Mouse (Mus musculus) lung, adult 2 months (tissue): ENCODE results near the gene Iqcg. TPM values are rescaled to one million over a fixed set of nuclear protein-coding genes. Genes with fewer than 3 reads are reported as not detected.
"Not testable (repeated sequence)": the region's sequence is repeated elsewhere in the genome, so short reads cannot be mapped to it uniquely, and the experiment has no call there.

Experiments used
- DNase-seq: peaks from one replicate; pipeline ENCODE4 v3.0.0; 2022
- H3K4me1 ChIP-seq: fragments of 200-500 bp; 2 replicates; pipeline ENCODE4 v1.6.1; 2011; ENCODE audit warnings: low read length; ENCODE audit not compliant: control insufficient read depth, insufficient read depth
- H3K4me3 ChIP-seq: fragments of 200-500 bp; replicated peaks from 2 replicates; pipeline ENCODE3; 2011; ENCODE audit warnings: low read depth, mild to moderate bottlenecking, control low read depth, low read length; ENCODE audit errors: extremely low read depth
- CTCF ChIP-seq: fragments of 200-500 bp; IDR thresholded peaks from 2 replicates; pipeline ENCODE4 v1.5.1; 2011; ENCODE audit warnings: mild to moderate bottlenecking, low read length, control low read depth; ENCODE audit not compliant: insufficient read depth
- POLR2A ChIP-seq: fragments of 200-500 bp; IDR thresholded peaks from 2 replicates; pipeline ENCODE4 v1.6.1; 2011; ENCODE audit warnings: low read depth, mild to moderate bottlenecking, control low read depth, low read length, borderline replicate concordance; ENCODE audit errors: extremely low read depth
- WGBS: fragments of 180-500 bp; shearing (Covaris S2); methylation state at CpG from one replicate; pipeline ENCODE4 v1.1.7; 2018; 5-methylcytosine and 5-hydroxymethylcytosine counted together
- polyA plus RNA-seq: library from polyadenylated mRNA; depleted of rRNA; stranded (reverse); fragments of >200 nt; gene quantifications from 2 replicates; pipeline ENCODE4 v1.2.3, GENCODE M21; 2012

Iqcg gene
- polyA plus RNA-seq, 1 experiment = 1.9 TPM

GRCm38 (mm10) chr16:33070928-33071327 lies 14.9 kb upstream of the Iqcg start:
- TF ChIP-seq POLR2A (no peak), CTCF (no peak)

GRCm38 (mm10) chr16:33064636-33065035 lies 8.6 kb upstream of the Iqcg start:
- TF ChIP-seq CTCF (no peak), POLR2A (no peak)
- WGBS = 81% methylated on average over 9 of the region's 9 CpGs
- Histone ChIP-seq H3K4me1 (no peaks in the 10 kb centered on the region; the same call in 1 of the 2 replicates), H3K4me3 (no peak overlapping the region)
- no peak for DNase-seq

More at GRCm38 (mm10) chr16:33070928-33071327, 14.9 kb upstream of the Iqcg start:
- Histone ChIP-seq H3K4me3 (no peak overlapping the region), H3K4me1 (no peaks in the 10 kb centered on the region)
- no peak for DNase-seq

- no peaks in the 10 kb centered on the region; the same call in 1 of the 2 replicates for H3K4me1 ChIP-seq
- DNase-seq = no peak
- 15% methylated on average over 7 of the region's 7 CpGs for WGBS
- peak overlapping the region; percentile 66 for H3K4me3 ChIP-seq
- TF ChIP-seq CTCF (no peak), POLR2A (no peak)
Observed at GRCm38 (mm10) chr16:33063267-33063666, 7.2 kb upstream of the Iqcg start.

GRCm38 (mm10) chr16:33062682-33063131 lies 6.7 kb upstream of the Iqcg start:
- under 1% methylated on average over 35 of the region's 35 CpGs for WGBS

GRCm38 (mm10) chr16:33062024-33062681 lies 6.1 kb upstream of the Iqcg start, which contains the start of gene Lmln:
Gene Lmln, plus strand, starts transcription at chr16:33062521.
- H3K4me3 ChIP-seq = peak within 1 kb of the TSS; percentile 66
- TF ChIP-seq CTCF = no peak
- peak; percentile 63; the same call in 1 of the 2 replicates for TF ChIP-seq POLR2A
- WGBS = 1% methylated on average over 64 of the region's 64 CpGs
- peak; percentile 83 for DNase-seq
- H3K4me1 ChIP-seq = peaks cover 2% of the 10 kb centered on the region

More at GRCm38 (mm10) chr16:33062682-33063131, 6.7 kb upstream of the Iqcg start:
- DNase-seq = no peak
- TF ChIP-seq CTCF (no peak), POLR2A (no peak)
- Histone ChIP-seq H3K4me1 (peaks cover 2% of the 10 kb centered on the region), H3K4me3 (peak overlapping the region; percentile 66)

GRCm38 (mm10) chr16:33061400-33061799 lies 5.4 kb upstream of the Iqcg start:
- Histone ChIP-seq H3K4me1 (peaks cover 2% of the 10 kb centered on the region), H3K4me3 (no peak overlapping the region)
- TF ChIP-seq POLR2A (no peak), CTCF (no peak)
- no peak for DNase-seq
- 51% methylated on average over 11 of the region's 11 CpGs for WGBS

GRCm38 (mm10) chr16:33060926-33061325 lies 4.9 kb upstream of the Iqcg start:
- Histone ChIP-seq H3K4me1 (peaks cover 2% of the 10 kb centered on the region), H3K4me3 (no peak overlapping the region)
- WGBS = 84% methylated on average over 2 of the region's 2 CpGs
- TF ChIP-seq POLR2A (no peak), CTCF (no peak)
- DNase-seq = no peak

- WGBS = 84% methylated on average over 1 of the region's 1 CpGs
- no peak for DNase-seq
- Histone ChIP-seq H3K4me3 (no peak overlapping the region), H3K4me1 (peaks cover 2% of the 10 kb centered on the region)
- TF ChIP-seq POLR2A (no peak), CTCF (no peak)
Observed at GRCm38 (mm10) chr16:33059471-33059870, 3.5 kb upstream of the Iqcg start.

- not testable (repeated sequence) for H3K4me1 ChIP-seq, H3K4me3 ChIP-seq, DNase-seq
- WGBS = 77% methylated on average over 9 of the region's 9 CpGs
Observed at GRCm38 (mm10) chr16:33058656-33059055, 2.6 kb upstream of the Iqcg start.

GRCm38 (mm10) chr16:33058033-33058432 lies 2.0 kb upstream of the Iqcg start:
- Histone ChIP-seq H3K4me1 (peaks cover 2% of the 10 kb centered on the region), H3K4me3 (no peak overlapping the region)
- DNase-seq = no peak
- TF ChIP-seq POLR2A = no peak
- no peak for TF ChIP-seq CTCF
- WGBS = 91% methylated on average over 16 of the region's 16 CpGs

GRCm38 (mm10) chr16:33056786-33057185 lies 768 bp upstream of the Iqcg start:
- peak overlapping the region; percentile 91 for H3K4me3 ChIP-seq
- peaks cover 2% of the 10 kb centered on the region; the same call in 1 of the 2 replicates for H3K4me1 ChIP-seq
- no peak for TF ChIP-seq POLR2A
- no peak for TF ChIP-seq CTCF
- WGBS = under 1% methylated on average over 24 of the region's 24 CpGs
- no peak for DNase-seq
